Mouse (Mus musculus): ENCODE measurements around the gene Nrarp.

GRCm38 (mm10) chr2:25210686-25211085, 30.1 kb downstream of the Nrarp start:
- TF ChIP-seq CTCF (IDR thresholded peaks at IDR 0.05; ENCODE audit: control insufficient read depth, insufficient read depth, low read length): no peak
- TF ChIP-seq POLR2A (IDR thresholded peaks at IDR 0.05; ENCODE audit: borderline replicate concordance, control insufficient read depth, low read depth, low read length): no peak

Measured in bone marrow, adult 2 months (tissue).